Mouse (Mus musculus): ENCODE measurements around the gene Mtus2. TPM values are rescaled to one million over a fixed set of nuclear protein-coding genes. Genes with fewer than 3 reads are reported as not detected.

Mtus2 gene
- total RNA-seq, 2 experiments from 2014 or later: 5.4 TPM; not detected in 1

DNA sequence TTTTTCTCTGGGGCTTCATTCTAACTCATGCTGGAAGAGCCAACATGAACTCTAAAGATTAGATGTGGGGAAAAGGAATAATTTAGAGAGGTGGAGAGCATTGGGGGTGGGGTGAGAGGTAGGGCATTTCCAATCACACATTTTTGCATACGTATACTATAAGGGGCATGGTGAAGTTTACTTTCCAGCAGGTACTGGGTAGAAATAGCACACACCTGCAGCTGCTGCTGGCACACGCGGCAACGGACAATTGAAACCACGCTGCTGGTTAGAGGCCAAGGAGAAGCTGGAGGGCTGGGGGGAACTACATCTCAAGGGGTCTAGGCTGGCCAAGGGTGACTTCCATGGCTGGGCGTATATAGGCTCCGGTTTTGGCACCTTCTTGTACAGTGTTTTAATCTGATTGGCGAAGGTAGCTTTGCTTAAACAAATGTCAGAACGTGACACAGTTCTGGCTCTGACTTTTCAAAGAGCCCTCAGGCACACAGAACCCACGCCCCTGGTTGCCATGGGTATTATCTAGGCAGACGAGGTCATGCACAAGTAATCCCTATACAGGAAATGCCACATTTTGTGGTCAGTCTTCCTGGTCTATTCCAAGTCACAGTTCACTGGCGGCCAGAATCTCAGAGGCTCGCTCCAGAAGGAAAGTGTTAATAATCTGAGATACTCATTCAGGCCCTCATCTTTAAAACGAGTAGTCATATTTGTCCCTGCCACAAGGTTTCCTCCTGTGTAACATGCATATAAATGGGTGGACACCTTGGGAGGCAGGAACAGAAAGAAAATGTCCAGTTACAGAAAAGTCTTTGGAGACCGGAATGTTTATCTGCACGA is 404.0 kb downstream of the Mtus2 start:
- 0 out of 2 replicates have a peak, but pooled peaks have one; percentile 44 for ATAC-seq (replicated peaks; ENCODE audit: low FRiP score, poor library complexity, severe bottlenecking)

DNA sequence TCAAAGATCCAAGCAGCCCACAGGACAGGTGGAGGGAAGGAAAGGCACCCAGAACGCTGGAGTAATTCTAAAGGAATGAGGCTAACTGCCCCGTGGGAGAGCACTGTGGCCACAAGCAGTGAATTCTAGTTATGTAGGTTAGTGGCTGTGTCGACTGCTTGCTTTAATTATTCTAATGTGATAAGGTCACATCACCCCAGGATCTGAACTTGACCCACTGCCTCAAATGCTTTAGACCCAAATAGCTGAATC is 404.6 kb downstream of the Mtus2 start:
- ATAC-seq (replicated peaks; ENCODE audit: low FRiP score, poor library complexity, severe bottlenecking): no peak

DNA sequence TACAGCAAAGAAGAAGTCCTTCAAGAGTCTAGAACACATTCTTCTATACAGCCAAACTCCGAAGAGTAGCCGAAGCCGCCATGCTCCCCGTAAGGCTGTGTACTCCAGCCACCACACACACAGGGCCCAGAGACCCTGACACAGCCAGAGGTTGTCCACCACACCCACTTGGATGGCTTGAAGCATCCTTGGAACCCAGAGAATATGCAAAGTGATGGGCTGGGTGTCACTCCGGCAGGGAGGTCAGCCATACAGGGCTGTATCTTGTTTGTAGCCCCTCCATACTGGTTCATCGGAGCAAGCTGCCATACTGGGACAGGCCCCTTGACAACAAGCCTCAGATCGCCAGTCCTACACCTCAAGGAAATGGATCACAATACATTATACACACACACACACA is 405.2 kb downstream of the Mtus2 start:
- no peak for ATAC-seq (replicated peaks; ENCODE audit: low FRiP score, poor library complexity, severe bottlenecking)

DNA sequence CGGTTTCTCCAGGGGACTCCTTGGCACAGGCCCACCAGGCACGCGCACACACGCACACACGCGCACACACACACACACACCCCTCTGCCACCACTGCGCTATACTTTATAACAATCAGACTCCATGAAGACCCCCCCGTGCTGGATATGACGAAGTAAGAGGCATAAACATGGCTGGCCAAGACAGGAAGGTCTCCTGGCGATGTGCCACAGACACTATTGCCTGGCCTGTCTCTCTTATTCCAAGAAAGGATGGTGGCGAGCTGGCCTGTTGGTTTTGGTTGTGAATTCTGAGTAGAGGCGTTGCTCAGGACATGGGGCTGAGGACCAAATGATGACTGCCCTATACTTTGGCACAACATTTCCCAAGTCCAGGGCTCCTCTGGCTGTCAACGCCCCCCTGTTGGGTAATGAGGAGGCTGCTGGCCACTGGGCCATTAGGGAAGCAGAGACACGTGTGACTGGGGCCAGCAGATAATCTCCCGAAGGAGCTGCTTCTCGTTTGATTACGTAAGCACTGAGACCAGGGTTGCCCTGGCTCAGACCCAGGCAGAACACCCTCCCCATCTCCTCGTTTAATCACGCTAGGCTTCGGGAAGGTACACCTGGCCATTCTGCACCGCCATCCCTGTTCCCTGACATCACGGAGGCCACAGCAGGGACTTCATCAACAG is 406.5 kb downstream of the Mtus2 start:
- no peak for ATAC-seq (replicated peaks; ENCODE audit: low FRiP score, poor library complexity, severe bottlenecking)

Other genes with a start within 250 kb of the Mtus2 start
- gene Flt1, start 231.3 kb upstream of the Mtus2 start, total RNA-seq (2015; ENCODE audit: low replicate concordance): 0.63 and 0.77 TPM in 2 replicates
- 0.68 and 0.98 TPM in 2 replicates for gene Flt1, start 231.3 kb upstream of the Mtus2 start, total RNA-seq (2017; ENCODE audit: low replicate concordance)
- 37.1 and 41.0 TPM in 2 replicates for gene Pomp, start 96.9 kb upstream of the Mtus2 start, total RNA-seq (2015; ENCODE audit: low replicate concordance)
- 23.3 and 23.4 TPM in 2 replicates for gene Pomp, start 96.9 kb upstream of the Mtus2 start, total RNA-seq (2017; ENCODE audit: low replicate concordance)
- gene Slc46a3, start 62.5 kb upstream of the Mtus2 start, total RNA-seq (2015; ENCODE audit: low replicate concordance): 15.0 and 19.6 TPM in 2 replicates
- gene Slc46a3, start 62.5 kb upstream of the Mtus2 start, total RNA-seq (2017; ENCODE audit: low replicate concordance): 8.2 and 16.5 TPM in 2 replicates